Mouse (Mus musculus): ENCODE results near the gene Atp5g2.
"Not testable (repeated sequence)": the region's sequence is repeated elsewhere in the genome, so short reads cannot be mapped to it uniquely, and the experiment has no call there.

Gene Atp5g2

GRCm38 (mm10) chr15:102670281-102670680, 1.9 kb downstream of the Atp5g2 start:
- DNase-seq (ENCODE audit: extremely low spot score, low read depth, low spot score): no peak

GRCm38 (mm10) chr15:102669571-102669970, 2.6 kb downstream of the Atp5g2 start:
- no peak for DNase-seq (ENCODE audit: extremely low spot score, low read depth, low spot score)

GRCm38 (mm10) chr15:102665494-102665893, 6.7 kb downstream of the Atp5g2 start:
- no peak for DNase-seq (ENCODE audit: extremely low spot score, low read depth, low spot score)

- no peak for DNase-seq (ENCODE audit: extremely low spot score, low read depth, low spot score)
Measured at GRCm38 (mm10) chr15:102663825-102664224, 8.3 kb downstream of the Atp5g2 start.

GRCm38 (mm10) chr15:102662601-102663000, 9.6 kb downstream of the Atp5g2 start:
- not testable (repeated sequence) for DNase-seq (ENCODE audit: extremely low spot score, low read depth, low spot score)

- no peak for DNase-seq (ENCODE audit: extremely low spot score, low read depth, low spot score)
Measured at GRCm38 (mm10) chr15:102657926-102658381, 14.2 kb downstream of the Atp5g2 start.

- DNase-seq (ENCODE audit: extremely low spot score, low read depth, low spot score): no peak
Measured at GRCm38 (mm10) chr15:102656658-102657057, 15.5 kb downstream of the Atp5g2 start.

- not testable (repeated sequence) for DNase-seq (ENCODE audit: extremely low spot score, low read depth, low spot score)
Measured at GRCm38 (mm10) chr15:102651928-102652660, 20.1 kb downstream of the Atp5g2 start.

- no peak for DNase-seq (ENCODE audit: extremely low spot score, low read depth, low spot score)
Measured at GRCm38 (mm10) chr15:102651107-102651506, 21.0 kb downstream of the Atp5g2 start.

- DNase-seq (ENCODE audit: extremely low spot score, low read depth, low spot score): no peak
Measured at GRCm38 (mm10) chr15:102635817-102636216, 36.3 kb downstream of the Atp5g2 start.

GRCm38 (mm10) chr15:102634684-102635083, 37.5 kb downstream of the Atp5g2 start:
- no peak for DNase-seq (ENCODE audit: extremely low spot score, low read depth, low spot score)

- DNase-seq (ENCODE audit: extremely low spot score, low read depth, low spot score): no peak
Measured at GRCm38 (mm10) chr15:102625687-102626055, 46.5 kb downstream of the Atp5g2 start.

- DNase-seq (ENCODE audit: extremely low spot score, low read depth, low spot score): peak; percentile 88
Measured at GRCm38 (mm10) chr15:102624970-102625686, 47.0 kb downstream of the Atp5g2 start, which contains the start of the genes Gm28047 and Atf7. TSS of gene Gm28047 (minus strand) at chr15:102625067. TSS of gene Atf7 (minus strand) at chr15:102625464.

- DNase-seq (ENCODE audit: extremely low spot score, low read depth, low spot score): no peak
Measured at GRCm38 (mm10) chr15:102624291-102624969, 47.7 kb downstream of the Atp5g2 start.

- DNase-seq (ENCODE audit: extremely low spot score, low read depth, low spot score): no peak
Measured at GRCm38 (mm10) chr15:102623121-102623520, 49.0 kb downstream of the Atp5g2 start.

- DNase-seq (ENCODE audit: extremely low spot score, low read depth, low spot score): no peak
Measured at GRCm38 (mm10) chr15:102622536-102622935, 49.6 kb downstream of the Atp5g2 start.

- no peak for DNase-seq (ENCODE audit: extremely low spot score, low read depth, low spot score)
Measured at GRCm38 (mm10) chr15:102620765-102621164, 51.4 kb downstream of the Atp5g2 start.

- DNase-seq (ENCODE audit: extremely low spot score, low read depth, low spot score): no peak
Measured at GRCm38 (mm10) chr15:102619486-102619885, 52.7 kb downstream of the Atp5g2 start.

- DNase-seq (ENCODE audit: extremely low spot score, low read depth, low spot score): no peak
Measured at GRCm38 (mm10) chr15:102617654-102618053, 54.5 kb downstream of the Atp5g2 start.

GRCm38 (mm10) chr15:102616174-102616573, 56.0 kb downstream of the Atp5g2 start:
- no peak for DNase-seq (ENCODE audit: extremely low spot score, low read depth, low spot score)

- DNase-seq (ENCODE audit: extremely low spot score, low read depth, low spot score): no peak
Measured at GRCm38 (mm10) chr15:102614224-102614623, 57.9 kb downstream of the Atp5g2 start.
